Mouse (Mus musculus) intestine, embryonic 14.5 days (tissue): ENCODE measurements around the gene Gramd1a. TPM values are rescaled to one million over a fixed set of nuclear protein-coding genes. Genes with fewer than 3 reads are reported as not detected.

ENCODE experiments used
- ATAC-seq: fragments of 200-750 bp; cut with Nextera tagmentation; replicated peaks from 2 replicates; pipeline ENCODE4 v1.8.0; 2017; ENCODE audit warnings: low read depth, moderate number of reproducible peaks, moderate TSS enrichment, moderate library complexity; ENCODE audit not compliant: low FRiP score, low TSS enrichment
- DNase-seq: peaks from one replicate; pipeline ENCODE4 v3.0.0-alpha.2; 2018; ENCODE audit warnings: low spot score
- H3K27ac ChIP-seq: fragments of 300-500 bp; sonication (generic); 2 replicates; pipeline ENCODE4 v1.5.1; 2014; ENCODE audit warnings: low read depth, mild to moderate bottlenecking, control low read depth
- H3K27me3 ChIP-seq: fragments of 300-500 bp; sonication (generic); replicated peaks from 2 replicates; pipeline ENCODE4 v1.6.1; 2014; ENCODE audit warnings: low read length, control low read depth; ENCODE audit not compliant: control insufficient read depth, insufficient read depth
- H3K36me3 ChIP-seq: fragments of 300-500 bp; sonication (generic); 2 replicates; pipeline ENCODE4 v1.6.1; 2014; ENCODE audit warnings: low read length, control low read depth; ENCODE audit not compliant: control insufficient read depth, insufficient read depth
- H3K4me1 ChIP-seq: fragments of 300-500 bp; sonication (generic); replicated peaks from 2 replicates; pipeline ENCODE4 v1.6.1; 2014; ENCODE audit warnings: low read length, control low read depth, mixed read lengths; ENCODE audit not compliant: control insufficient read depth, insufficient read depth
- H3K4me2 ChIP-seq: fragments of 300-500 bp; sonication (generic); 2 replicates; pipeline ENCODE4 v1.6.1; 2014; ENCODE audit warnings: low read length
- H3K4me3 ChIP-seq: fragments of 300-500 bp; sonication (generic); 2 replicates; pipeline ENCODE4 v1.5.1; 2014; ENCODE audit warnings: low read depth, low read length, control low read depth, mixed read lengths
- H3K9ac ChIP-seq: fragments of 300-500 bp; sonication (generic); 2 replicates; pipeline ENCODE4 v1.6.1; 2014; ENCODE audit warnings: mild to moderate bottlenecking, low read length
- H3K9me3 ChIP-seq: fragments of 300-500 bp; sonication (generic); 2 replicates; pipeline ENCODE4 v1.6.1; 2016; ENCODE audit warnings: low read length, control low read depth; ENCODE audit not compliant: control insufficient read depth
- WGBS: fragments of 180-500 bp; shearing (Covaris S2); extraction: QIAGEN DNeasy Blood & Tissue Kit; methylation state at CpG from one replicate; pipeline ENCODE4 v1.1.7; 2014; 5-methylcytosine and 5-hydroxymethylcytosine counted together
- polyA plus RNA-seq: library from polyadenylated mRNA; unstranded; fragments of >200 nt; fragmentation: Nextera tagmentation; extraction: Ambion mirVana; gene quantifications from 2 replicates; pipeline ENCODE4 v1.2.1, GENCODE M21; 2014

Gramd1a gene
- polyA plus RNA-seq, 1 experiment from 2014 or later, result 54.2 TPM

GRCm38 (mm10) chr7:31170520-31170919 is 14.8 kb upstream of the Gramd1a start:
- no peaks in the 10 kb centered on the region for H3K9me3 ChIP-seq
- no peaks in the 10 kb centered on the region for H3K27me3 ChIP-seq
- H3K9ac ChIP-seq, result no peak overlapping the region
- H3K36me3 ChIP-seq, result no peaks in the 10 kb centered on the region
- no peaks in the 10 kb centered on the region for H3K4me1 ChIP-seq
- WGBS, result 92% methylated on average over 9 of the region's 9 CpGs
- no peak overlapping the region for H3K4me2 ChIP-seq
- no peak overlapping the region for H3K4me3 ChIP-seq
- DNase-seq (no peak), ATAC-seq (no peak)
- H3K27ac ChIP-seq, result no peak overlapping the region

- no peak overlapping the region for H3K27ac ChIP-seq
- DNase-seq (no peak), ATAC-seq (no peak)
- no peak overlapping the region for H3K4me3 ChIP-seq
- no peak overlapping the region for H3K9ac ChIP-seq
- no peaks in the 10 kb centered on the region for H3K27me3 ChIP-seq
- H3K36me3 ChIP-seq, result no peaks in the 10 kb centered on the region
- WGBS, result 40% methylated on average over 8 of the region's 8 CpGs
- no peaks in the 10 kb centered on the region for H3K9me3 ChIP-seq
- no peak overlapping the region for H3K4me2 ChIP-seq
- no peaks in the 10 kb centered on the region for H3K4me1 ChIP-seq
Measured at GRCm38 (mm10) chr7:31168412-31168811, 12.7 kb upstream of the Gramd1a start.

- no peak for DNase-seq
- no peak for ATAC-seq
- Histone ChIP-seq H3K27me3 (no peaks in the 10 kb centered on the region), H3K4me1 (no peaks in the 10 kb centered on the region), H3K36me3 (no peaks in the 10 kb centered on the region), H3K9me3 (no peaks in the 10 kb centered on the region), H3K4me2 (no peak overlapping the region), H3K4me3 (no peak overlapping the region), H3K27ac (no peak overlapping the region), H3K9ac (no peak overlapping the region)
- WGBS, result 67% methylated on average over 1 of the region's 1 CpGs
Measured at GRCm38 (mm10) chr7:31164748-31165147, 9.1 kb upstream of the Gramd1a start.

GRCm38 (mm10) chr7:31163666-31164577 is 8.2 kb upstream of the Gramd1a start:
- DNase-seq, result peak; percentile 38
- ATAC-seq, result no peak
- Histone ChIP-seq H3K4me2 (no peak overlapping the region), H3K9me3 (no peaks in the 10 kb centered on the region), H3K9ac (no peak overlapping the region), H3K27ac (no peak overlapping the region), H3K4me1 (no peaks in the 10 kb centered on the region), H3K27me3 (no peaks in the 10 kb centered on the region), H3K4me3 (no peak overlapping the region), H3K36me3 (no peaks in the 10 kb centered on the region)
- 60% methylated on average over 3 of the region's 3 CpGs for WGBS

- H3K9ac ChIP-seq, result no peak overlapping the region
- no peak overlapping the region for H3K27ac ChIP-seq
- WGBS, result 68% methylated on average over 11 of the region's 11 CpGs
- H3K4me2 ChIP-seq, result no peak overlapping the region
- ATAC-seq (no peak), DNase-seq (no peak)
- H3K36me3 ChIP-seq, result no peaks in the 10 kb centered on the region
- no peak overlapping the region for H3K4me3 ChIP-seq
- H3K4me1 ChIP-seq, result no peaks in the 10 kb centered on the region
- H3K9me3 ChIP-seq, result no peaks in the 10 kb centered on the region
- no peaks in the 10 kb centered on the region for H3K27me3 ChIP-seq
Measured at GRCm38 (mm10) chr7:31162324-31162723, 6.6 kb upstream of the Gramd1a start.

GRCm38 (mm10) chr7:31161831-31162230 is 6.1 kb upstream of the Gramd1a start:
- ATAC-seq (no peak), DNase-seq (no peak)
- no peaks in the 10 kb centered on the region for H3K4me1 ChIP-seq
- H3K9ac ChIP-seq, result no peak overlapping the region
- H3K4me3 ChIP-seq, result no peak overlapping the region
- WGBS, result 52% methylated on average over 3 of the region's 3 CpGs
- H3K4me2 ChIP-seq, result no peak overlapping the region
- no peaks in the 10 kb centered on the region for H3K9me3 ChIP-seq
- H3K27me3 ChIP-seq, result no peaks in the 10 kb centered on the region
- H3K36me3 ChIP-seq, result no peaks in the 10 kb centered on the region
- H3K27ac ChIP-seq, result no peak overlapping the region

GRCm38 (mm10) chr7:31161246-31161645 is 5.5 kb upstream of the Gramd1a start:
- H3K4me2 ChIP-seq, result no peak overlapping the region
- no peak overlapping the region for H3K9ac ChIP-seq
- WGBS, result 77% methylated on average over 3 of the region's 3 CpGs
- DNase-seq, result no peak
- H3K36me3 ChIP-seq, result no peaks in the 10 kb centered on the region
- no peaks in the 10 kb centered on the region for H3K27me3 ChIP-seq
- no peak overlapping the region for H3K4me3 ChIP-seq
- no peak for ATAC-seq
- H3K27ac ChIP-seq, result no peak overlapping the region
- H3K4me1 ChIP-seq, result no peaks in the 10 kb centered on the region
- H3K9me3 ChIP-seq, result no peaks in the 10 kb centered on the region

- no peak for ATAC-seq
- no peak for DNase-seq
- H3K27me3 ChIP-seq, result no peaks in the 10 kb centered on the region
- no peak overlapping the region for H3K9ac ChIP-seq
- peaks cover 3% of the 10 kb centered on the region; the same call in 1 of the 2 replicates for H3K4me1 ChIP-seq
- no peak overlapping the region for H3K27ac ChIP-seq
- 53% methylated on average over 5 of the region's 5 CpGs for WGBS
- H3K36me3 ChIP-seq, result no peaks in the 10 kb centered on the region
- H3K4me2 ChIP-seq, result no peak overlapping the region
- H3K9me3 ChIP-seq, result no peaks in the 10 kb centered on the region
- no peak overlapping the region for H3K4me3 ChIP-seq
Measured at GRCm38 (mm10) chr7:31160763-31161162, 5.1 kb upstream of the Gramd1a start.
